ENCODE assay signal across 35 mouse cellular contexts in the genomic region with DNA sequence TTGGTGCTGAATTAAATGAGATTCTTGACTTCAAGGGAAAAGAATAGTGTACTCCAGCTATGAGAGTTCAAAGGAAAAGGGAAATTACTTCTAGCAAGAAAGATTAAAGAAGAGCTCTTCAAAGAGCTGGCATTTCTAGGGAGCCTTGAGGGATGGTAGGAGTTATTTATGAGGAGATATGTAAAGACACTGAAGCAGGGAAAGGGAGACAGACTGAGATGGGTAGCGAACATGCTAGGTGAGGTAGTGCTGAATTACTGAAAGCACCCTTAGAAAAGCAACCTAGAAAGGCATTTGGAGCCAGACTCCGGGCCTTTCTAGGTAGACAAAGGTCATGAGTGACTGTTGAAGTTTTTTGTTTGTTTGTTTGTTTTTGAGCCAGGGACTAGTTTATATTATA.
"Had no signal": no experiment of that assay in that cellular context is flagged by ENCODE, and none has a peak within 500 bp of the region (broad histone marks: within the 10 kb centered on the region; RNA-seq: fewer than 3 reads in every experiment).

No protein-coding gene starts in this region.

- H3K27me3 ChIP-seq: heart, embryonic 12.5 days; heart, embryonic 13.5 days; heart, embryonic 15.5 days; hindbrain, embryonic 12.5 days; hindbrain, embryonic 13.5 days; hindbrain, embryonic 15.5 days; intestine, embryonic 15.5 days; kidney, embryonic 15.5 days had no signal

- H3K36me3 ChIP-seq: heart, embryonic 10.5 days; heart, embryonic 15.5 days; hindbrain, embryonic 15.5 days; intestine, embryonic 15.5 days had no signal

- H3K27ac ChIP-seq: heart, adult 2 months; heart, embryonic 10.5 days; heart, embryonic 13.5 days; heart, embryonic 15.5 days; hindbrain, embryonic 10.5 days; hindbrain, embryonic 12.5 days; hindbrain, embryonic 13.5 days; hindbrain, embryonic 14.5 days; hindbrain, embryonic 15.5 days; hindbrain, postnatal 0 days; intestine, embryonic 15.5 days; kidney, embryonic 15.5 days; kidney, postnatal 0 days; layer of hippocampus, adult 2 months had no signal

- H3K9ac ChIP-seq: heart, embryonic 12.5 days; heart, embryonic 13.5 days; heart, embryonic 15.5 days; hindbrain, embryonic 12.5 days; hindbrain, embryonic 13.5 days; hindbrain, embryonic 14.5 days; hindbrain, embryonic 15.5 days; intestine, embryonic 15.5 days; kidney, embryonic 15.5 days had no signal

- ATAC-seq: hindbrain, embryonic 16.5 days; hindbrain, postnatal 0 days; inflammation-experienced regulatory T-cells, adult 6 months; intestine, embryonic 15.5 days; intestine, embryonic 16.5 days; intestine, postnatal 0 days had no signal

- H3K4me1 ChIP-seq: hindbrain, embryonic 10.5 days; hindbrain, embryonic 12.5 days; intestine, embryonic 15.5 days had no signal

- H3K9me3 ChIP-seq: heart, embryonic 10.5 days; heart, embryonic 12.5 days; heart, embryonic 13.5 days; heart, embryonic 15.5 days; hindbrain, embryonic 10.5 days; hindbrain, embryonic 12.5 days; hindbrain, embryonic 13.5 days; hindbrain, embryonic 15.5 days; intestine, embryonic 15.5 days; kidney, embryonic 15.5 days had no signal

- H3K4me2 ChIP-seq: heart, embryonic 11.5 days; heart, embryonic 12.5 days; heart, embryonic 13.5 days; heart, embryonic 15.5 days; hindbrain, embryonic 12.5 days; hindbrain, embryonic 13.5 days; hindbrain, embryonic 14.5 days; hindbrain, embryonic 15.5 days; intestine, embryonic 15.5 days; kidney, embryonic 15.5 days had no signal

- DNase-seq: heart, adult 2 months; heart, postnatal 10 days; heart, postnatal 14 days; heart, postnatal 36 days; heart, postnatal 4 days; kidney, adult 11 months; kidney, adult 18-20 months; kidney, adult 2 months; kidney, adult 8-10 months; kidney, adult 9 months; kidney, postnatal 10 days; kidney, postnatal 14 days; kidney, postnatal 25 days; kidney, postnatal 36 days; kidney, postnatal 4 days; layer of hippocampus, adult 9-11 months had no signal

- H3K4me3 ChIP-seq: heart, adult 2 months; heart, embryonic 10.5 days; heart, embryonic 12.5 days; heart, embryonic 13.5 days; heart, embryonic 15.5 days; hindbrain, embryonic 10.5 days; hindbrain, embryonic 12.5 days; hindbrain, embryonic 13.5 days; hindbrain, embryonic 15.5 days; intestine, embryonic 15.5 days; kidney, embryonic 15.5 days; layer of hippocampus, adult 2 months had no signal
